Mouse (Mus musculus) midbrain, embryonic 12.5 days (tissue): ENCODE measurements around the gene 9130204L05Rik. TPM values are rescaled to one million over a fixed set of nuclear protein-coding genes. Genes with fewer than 3 reads are reported as not detected.

Experiments used
- ATAC-seq: fragments of 200-750 bp; cut with Nextera tagmentation; 2 replicates; pipeline ENCODE4 v1.8.0; 2017; ENCODE audit warnings: low read depth, moderate TSS enrichment, moderate library complexity; ENCODE audit not compliant: low FRiP score
- H3K27ac ChIP-seq: fragments of 300-500 bp; sonication (generic); replicated peaks from 2 replicates; pipeline ENCODE4 v1.5.1; 2016; ENCODE audit warnings: mild to moderate bottlenecking
- H3K27me3 ChIP-seq: fragments of 300-500 bp; sonication (generic); 2 replicates; pipeline ENCODE4 v1.6.1; 2016; ENCODE audit warnings: mild to moderate bottlenecking
- H3K36me3 ChIP-seq: fragments of 300-500 bp; sonication (generic); 2 replicates; pipeline ENCODE4 v1.6.1; 2016
- H3K4me1 ChIP-seq: fragments of 300-500 bp; sonication (generic); 2 replicates; pipeline ENCODE4 v1.6.1; 2016
- H3K4me2 ChIP-seq: fragments of 300-500 bp; sonication (generic); replicated peaks from 2 replicates; pipeline ENCODE4 v1.6.1; 2016; ENCODE audit warnings: mild to moderate bottlenecking, moderate library complexity
- H3K4me3 ChIP-seq: fragments of 300-500 bp; sonication (generic); 2 replicates; pipeline ENCODE4 v1.5.1; 2016; ENCODE audit warnings: mild to moderate bottlenecking
- H3K9ac ChIP-seq: fragments of 300-500 bp; sonication (generic); replicated peaks from 2 replicates; pipeline ENCODE4 v1.6.1; 2016; ENCODE audit warnings: mild to moderate bottlenecking, moderate library complexity
- H3K9me3 ChIP-seq: fragments of 300-500 bp; sonication (generic); 2 replicates; pipeline ENCODE4 v1.6.1; 2016; ENCODE audit warnings: mild to moderate bottlenecking
- WGBS: fragments of 180-500 bp; shearing (Covaris S2); methylation state at CpG from one replicate; pipeline ENCODE4 v1.1.7; 2016; 5-methylcytosine and 5-hydroxymethylcytosine counted together
- polyA plus RNA-seq: library from polyadenylated mRNA; unstranded; fragments of >200 nt; fragmentation: Nextera tagmentation; extraction: Ambion mirVana; gene quantifications from 2 replicates; pipeline ENCODE4 v1.2.1, GENCODE M21; 2016

The 9130204L05Rik gene
- polyA plus RNA-seq: not detected in 2 replicates

- Histone ChIP-seq H3K4me3 (no peak within 1 kb of the TSS), H3K9ac (no peak within 1 kb of the TSS), H3K27ac (no peak within 1 kb of the TSS), H3K4me2 (no peak within 1 kb of the TSS), H3K4me1 (no peaks in the 10 kb centered on the region), H3K27me3 (no peaks in the 10 kb centered on the region), H3K9me3 (peaks cover 8% of the 10 kb centered on the region; the same call in 1 of the 2 replicates), H3K36me3 (no peaks in the 10 kb centered on the region)
- ATAC-seq: no peak
- WGBS: 62% methylated on average over 2 of the region's 2 CpGs
Observed at GRCm38 (mm10) chr3:91090703-91091102, at the start of gene 9130204L05Rik. 9130204L05Rik (minus strand) TSS chr3:91090803.

- Histone ChIP-seq H3K4me1 (no peaks in the 10 kb centered on the region), H3K27ac (no peak overlapping the region), H3K4me3 (no peak overlapping the region), H3K36me3 (no peaks in the 10 kb centered on the region), H3K9ac (no peak overlapping the region), H3K27me3 (no peaks in the 10 kb centered on the region), H3K4me2 (no peak overlapping the region), H3K9me3 (peaks cover 8% of the 10 kb centered on the region; the same call in 1 of the 2 replicates)
- no peak for ATAC-seq
Observed at GRCm38 (mm10) chr3:91108696-91109095, 18.1 kb upstream of the 9130204L05Rik start.

GRCm38 (mm10) chr3:91059211-91059610, 31.4 kb downstream of the 9130204L05Rik start:
- Histone ChIP-seq H3K27me3 (no peaks in the 10 kb centered on the region), H3K4me1 (no peaks in the 10 kb centered on the region), H3K9me3 (peaks cover 8% of the 10 kb centered on the region; the same call in 1 of the 2 replicates), H3K27ac (no peak overlapping the region), H3K36me3 (no peaks in the 10 kb centered on the region), H3K4me3 (no peak overlapping the region), H3K9ac (no peak overlapping the region), H3K4me2 (no peak overlapping the region)
- 6% methylated on average over 1 of the region's 1 CpGs for WGBS
- no peak for ATAC-seq

- Histone ChIP-seq H3K9ac (no peak overlapping the region), H3K4me1 (no peaks in the 10 kb centered on the region), H3K36me3 (no peaks in the 10 kb centered on the region), H3K27me3 (no peaks in the 10 kb centered on the region), H3K9me3 (0 out of 2 replicates have a peak, but pooled peaks cover 13% of the 10 kb centered on the region), H3K4me3 (no peak overlapping the region), H3K4me2 (no peak overlapping the region), H3K27ac (no peak overlapping the region)
- ATAC-seq: no peak
- 12% methylated on average over 1 of the region's 1 CpGs for WGBS
Observed at GRCm38 (mm10) chr3:91052654-91053053, 37.9 kb downstream of the 9130204L05Rik start.
